Mouse (Mus musculus): ENCODE measurements around the gene Greb1.

GRCm38 (mm10) chr12:16662955-16663585 lies 137.6 kb downstream of the Greb1 start:
- peak in 1 of 3 experiments; percentile 14; a peak in 1 of 6 replicates for TF ChIP-seq CTCF (IDR thresholded peaks at IDR 0.05 in 2 of 3, conservative IDR thresholded peaks at IDR 0.05 in 1 of 3; ENCODE audit: control insufficient read depth in 1 of 3, insufficient read depth in 1 of 3, low read depth in 2 of 3, low read length in 3 of 3, poor library complexity in 1 of 3, severe bottlenecking in 1 of 3)
- TF ChIP-seq BHLHE40 (IDR thresholded peaks at IDR 0.05; ENCODE audit: borderline replicate concordance, low read depth, low read length) = no peak
- TF ChIP-seq ELF1 (IDR thresholded peaks at IDR 0.05; ENCODE audit: low read depth, low read length) = no peak
- no peak for TF ChIP-seq TBP (IDR thresholded peaks at IDR 0.05; ENCODE audit: low read depth, low read length)
- TF ChIP-seq EP300 (IDR thresholded peaks at IDR 0.05; ENCODE audit: low read depth in 1 of 2, low read length in 2 of 2) = no peak
- TF ChIP-seq GABPA (IDR thresholded peaks at IDR 0.05; ENCODE audit: low read depth, low read length) = no peak
- TF ChIP-seq POLR2AphosphoS2 (IDR thresholded peaks at IDR 0.05; ENCODE audit: low read length) = no peak
- TF ChIP-seq TAL1 (IDR thresholded peaks at IDR 0.05; ENCODE audit: low read length) = no peak
- TF ChIP-seq RAD21 (IDR thresholded peaks at IDR 0.05; ENCODE audit: low read depth, low read length) = no peak
- TF ChIP-seq ZNF384 (IDR thresholded peaks at IDR 0.05; ENCODE audit: low read depth, low read length) = no peak
- TF ChIP-seq HCFC1 (IDR thresholded peaks at IDR 0.05; ENCODE audit: low read depth, low read length) = no peak
- TF ChIP-seq POLR2A (IDR thresholded peaks at IDR 0.05; ENCODE audit: control insufficient read depth in 1 of 2, insufficient read depth in 1 of 2, low read depth in 1 of 2, low read length in 2 of 2, poor library complexity in 1 of 2) = no peak
- TF ChIP-seq CHD2 (IDR thresholded peaks at IDR 0.05; ENCODE audit: low read length) = no peak
- no peak for TF ChIP-seq USF1 (IDR thresholded peaks at IDR 0.05; ENCODE audit: low read depth, low read length)
